Mouse (Mus musculus) heart, postnatal 0 days (tissue): ENCODE data around the gene Kremen2.

Source experiments
- CTCF ChIP-seq: IDR thresholded peaks from 2 replicates; pipeline ENCODE4 v1.5.1; 2016; ENCODE audit warnings: antibody characterized with exemption, control low read depth, low read depth
- EP300 ChIP-seq: IDR thresholded peaks from 2 replicates; pipeline ENCODE4 v1.6.1; 2016; ENCODE audit warnings: antibody characterized with exemption, low read depth

DNA sequence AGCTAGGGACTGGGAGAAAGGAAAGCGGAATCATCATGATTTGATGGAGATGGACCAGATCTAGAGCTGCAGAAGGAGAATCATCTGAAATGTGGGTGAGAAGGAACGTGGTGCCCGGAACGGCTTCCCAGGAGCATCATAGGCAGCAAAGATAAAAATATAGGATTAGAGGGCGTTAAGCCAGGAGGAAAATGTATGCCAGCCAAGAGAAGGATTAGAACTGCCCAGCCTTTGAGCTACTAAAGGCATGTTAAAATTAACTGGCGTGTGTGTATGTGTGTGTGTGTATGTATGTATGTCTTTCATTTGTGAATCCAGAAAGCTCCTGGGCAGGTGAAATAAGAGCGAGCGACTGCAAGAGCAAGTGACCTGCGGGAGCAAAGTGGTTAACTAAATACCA lies 42.3 kb downstream of the Kremen2 start:
- TF ChIP-seq CTCF (no peak), EP300 (no peak)
